Mouse (Mus musculus) C2C12 (cell line): Measurements from ENCODE around the gene Nmnat3. TPM values are rescaled to one million over a fixed set of nuclear protein-coding genes. Genes with fewer than 3 reads are reported as not detected.
"Not testable (repeated sequence)": the region's sequence is repeated elsewhere in the genome, so short reads cannot be mapped to it uniquely, and the experiment has no call there.

Experiments
- H3K27me3 ChIP-seq: one replicate; pipeline ENCODE4 v1.6.1; 2011; ENCODE audit not compliant: control insufficient read depth, insufficient read depth, insufficient read length
- H3K36me3 ChIP-seq: one replicate; pipeline ENCODE4 v1.6.1; 2011; ENCODE audit not compliant: control insufficient read depth, insufficient read depth
- H3K4me3 ChIP-seq: one replicate; pipeline ENCODE4 v1.5.1; 2011; ENCODE audit warnings: mild to moderate bottlenecking, control low read depth; ENCODE audit not compliant: poor library complexity, insufficient read depth, severe bottlenecking
- H3K79me2 ChIP-seq: one replicate; pipeline ENCODE4 v1.6.1; 2011; ENCODE audit not compliant: control insufficient read depth, insufficient read depth
- H3K79me3 ChIP-seq: one replicate; pipeline ENCODE4 v1.6.1; 2011; ENCODE audit warnings: low read depth, control low read depth
- H3ac ChIP-seq: one replicate; pipeline ENCODE3; 2011; ENCODE audit warnings: low read depth; ENCODE audit not compliant: control insufficient read depth, insufficient read length
- CEBPB ChIP-seq: IDR thresholded peaks from one replicate; pipeline ENCODE4 v1.6.1; 2011; ENCODE audit warnings: low read depth, mild to moderate bottlenecking, control low read depth, moderate library complexity
- CTCF ChIP-seq: IDR thresholded peaks from one replicate; pipeline ENCODE4 v1.5.1; 2011; ENCODE audit not compliant: control insufficient read depth, insufficient read depth, insufficient read length
- FOSL1 ChIP-seq: IDR thresholded peaks from one replicate; pipeline ENCODE4 v1.8.0; 2011; ENCODE audit warnings: mild to moderate bottlenecking, low read length; ENCODE audit not compliant: poor library complexity, insufficient read depth, severe bottlenecking
- MAX ChIP-seq: IDR thresholded peaks from one replicate; pipeline ENCODE4 v1.6.1; 2011; ENCODE audit warnings: mild to moderate bottlenecking, control low read depth
- MYOD1 ChIP-seq: IDR thresholded peaks from one replicate; pipeline ENCODE4 v1.6.1; 2011; ENCODE audit warnings: low read depth; ENCODE audit not compliant: control insufficient read depth, insufficient read length
- MYOG ChIP-seq: IDR thresholded peaks from one replicate; pipeline ENCODE4 v1.6.1; 2011; ENCODE audit not compliant: control insufficient read depth, insufficient read length; ENCODE audit errors: extremely low read depth
- USF1 ChIP-seq: IDR thresholded peaks from one replicate; pipeline ENCODE4 v1.6.1; 2011; ENCODE audit warnings: low read depth, mild to moderate bottlenecking, control low read depth, moderate library complexity
- long read RNA-seq, 2 experiments: library from polyadenylated mRNA; unstranded; transcript quantifications; one replicate each; pipeline ENCODE4 v2.0.0; 2019 to 2020
- polyA plus RNA-seq: library from polyadenylated mRNA; unstranded; fragments of >200 nt; fragmentation: generic; extraction: Trizol; gene quantifications from one replicate; pipeline ENCODE4 v1.2.1, GENCODE M21; 2012; ENCODE audit warnings: missing spikeins

The Nmnat3 gene
- polyA plus RNA-seq: 0.34 TPM
- long read RNA-seq, experiment 1: 0 reads
- long read RNA-seq, experiment 2, partial matches to known transcripts: 0 of 2 reads
- long read RNA-seq, experiment 2, other reads (novel, unspliced or antisense): 2 of 2 reads

DNA sequence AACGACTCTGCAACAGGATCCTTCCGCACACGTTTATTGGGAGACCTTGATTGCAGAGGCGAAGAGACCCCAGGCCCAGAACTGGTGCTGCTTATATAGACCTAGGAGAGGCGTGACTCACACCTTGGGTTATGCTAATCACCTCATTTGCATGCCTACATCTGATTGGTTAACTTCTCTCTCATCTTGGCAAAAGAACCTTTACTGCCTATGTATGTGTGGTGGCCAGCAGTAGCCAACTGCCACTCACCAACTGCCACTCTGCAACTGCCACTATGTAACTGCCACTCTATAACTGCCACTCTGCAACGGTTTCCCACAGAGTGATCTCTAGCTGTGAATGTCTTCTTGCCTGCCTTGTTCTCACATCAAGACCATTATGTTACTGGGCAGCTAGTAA, at the start of gene Nmnat3:
Gene Nmnat3 (plus strand): TSS at position 301 of the 400 bp plus-strand sequence.
- H3ac ChIP-seq, H3K36me3 ChIP-seq: not testable (repeated sequence)

DNA sequence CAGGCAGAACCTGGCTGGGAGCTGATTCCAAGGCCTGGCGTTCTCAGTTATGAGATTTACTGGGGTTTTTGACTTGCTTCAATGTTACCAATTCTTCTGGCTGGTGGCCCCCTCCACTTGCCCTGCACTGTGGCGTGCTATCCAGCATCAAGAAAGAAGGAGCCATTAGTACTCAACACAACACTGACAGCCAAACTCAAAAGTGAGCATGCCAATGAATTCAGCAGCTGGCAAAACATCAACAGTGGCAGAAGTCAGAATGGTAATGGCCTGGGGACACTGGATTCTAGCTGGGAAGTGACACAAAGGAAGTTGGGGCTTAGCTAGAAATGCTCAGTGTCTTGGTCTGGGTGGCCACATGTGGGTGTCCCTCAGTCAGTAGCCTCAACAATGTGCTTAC, 43.8 kb upstream of the Nmnat3 start:
- H3ac ChIP-seq: no peak overlapping the region
- no peak overlapping the region for H3K4me3 ChIP-seq
- no peaks in the 10 kb centered on the region for H3K79me2 ChIP-seq
- TF ChIP-seq CEBPB (no peak), MYOD1 (no peak), USF1 (no peak), MYOG (no peak), CTCF (no peak), MAX (no peak)
- H3K36me3 ChIP-seq: no peaks in the 10 kb centered on the region
- H3K79me3 ChIP-seq: no peaks in the 10 kb centered on the region
- no peaks in the 10 kb centered on the region for H3K27me3 ChIP-seq

More for the DNA sequence above, at the start of gene Nmnat3:
- H3K4me3 ChIP-seq, H3K79me2 ChIP-seq, H3K79me3 ChIP-seq, H3K27me3 ChIP-seq: not testable (repeated sequence)

DNA sequence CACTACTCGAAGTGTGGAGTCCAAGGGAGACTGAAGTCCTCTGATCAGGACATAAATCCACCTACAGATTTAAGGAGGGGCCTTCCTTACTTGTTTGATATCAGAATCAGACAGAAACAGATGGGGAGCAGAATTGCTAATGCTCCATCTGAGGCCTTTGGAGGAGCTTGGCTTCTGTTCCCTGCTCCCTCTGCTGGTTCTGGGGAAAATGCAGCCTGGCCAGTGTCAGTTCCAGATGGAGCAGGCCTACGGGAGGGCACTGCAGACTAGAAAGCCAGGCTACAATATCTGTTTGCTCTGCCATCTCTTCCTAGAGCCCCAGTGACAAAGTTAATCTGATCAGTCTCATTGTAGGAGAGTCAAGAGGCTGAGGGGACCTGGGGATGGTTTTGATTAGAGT, 43.0 kb upstream of the Nmnat3 start:
- H3K79me2 ChIP-seq: no peaks in the 10 kb centered on the region
- no peak for TF ChIP-seq CEBPB
- TF ChIP-seq MAX: no peak
- no peak for TF ChIP-seq MYOG
- TF ChIP-seq USF1: no peak
- TF ChIP-seq MYOD1: no peak
- TF ChIP-seq CTCF: no peak
- no peak for TF ChIP-seq FOSL1
- H3K36me3 ChIP-seq: no peaks in the 10 kb centered on the region
- no peak overlapping the region for H3ac ChIP-seq
- no peaks in the 10 kb centered on the region for H3K27me3 ChIP-seq
- H3K79me3 ChIP-seq: no peaks in the 10 kb centered on the region
- no peak overlapping the region for H3K4me3 ChIP-seq

DNA sequence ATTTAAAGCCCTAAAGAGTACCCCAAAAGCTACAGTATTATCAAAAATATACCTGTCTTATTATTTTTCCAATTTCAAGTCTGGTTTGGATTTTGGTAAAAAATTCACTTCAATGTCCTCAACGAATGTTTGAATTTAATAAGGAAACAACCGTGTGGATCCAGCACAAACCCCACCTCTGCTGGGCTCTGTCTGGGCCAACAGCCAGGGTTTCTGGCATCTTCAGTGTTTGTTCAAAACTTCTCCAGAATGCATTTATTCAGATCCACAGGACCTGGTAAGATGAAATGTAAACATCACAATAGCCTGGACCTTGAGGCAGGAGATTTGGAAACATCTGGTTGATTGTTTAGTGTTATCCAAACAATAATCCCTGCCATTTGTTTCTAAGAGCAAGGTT, 42.0 kb upstream of the Nmnat3 start:
- no peak for TF ChIP-seq MAX
- TF ChIP-seq FOSL1: no peak
- no peak for TF ChIP-seq MYOD1
- TF ChIP-seq MYOG: no peak
- TF ChIP-seq USF1: no peak
- TF ChIP-seq CTCF: no peak
- Histone ChIP-seq H3K4me3 (no peak overlapping the region), H3K36me3 (no peaks in the 10 kb centered on the region), H3K79me2 (no peaks in the 10 kb centered on the region), H3K79me3 (no peaks in the 10 kb centered on the region), H3K27me3 (no peaks in the 10 kb centered on the region), H3ac (no peak overlapping the region)

DNA sequence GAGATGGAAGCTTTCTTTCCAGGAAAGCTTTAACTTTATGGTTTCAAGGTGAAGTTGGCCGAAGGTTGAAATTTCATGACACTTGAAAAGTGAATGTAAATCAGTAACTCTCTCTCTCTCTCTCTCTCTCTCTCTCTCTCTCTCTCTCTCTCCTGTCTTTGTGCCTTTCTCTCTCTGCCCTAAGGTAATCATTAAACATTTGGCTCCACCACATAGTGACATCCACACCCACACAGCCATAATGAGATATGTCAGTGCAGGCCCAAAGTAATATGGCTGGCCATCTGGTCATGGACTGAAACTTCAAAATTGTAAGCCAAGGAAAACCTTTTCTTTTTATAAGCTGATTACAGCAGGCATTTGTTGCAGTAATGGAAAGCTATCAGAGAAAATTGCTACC, 40.9 kb upstream of the Nmnat3 start:
- H3K79me2 ChIP-seq: no peaks in the 10 kb centered on the region
- no peak overlapping the region for H3K4me3 ChIP-seq
- no peak overlapping the region for H3ac ChIP-seq
- TF ChIP-seq MAX: no peak
- no peak for TF ChIP-seq CTCF
- TF ChIP-seq FOSL1: no peak
- no peak for TF ChIP-seq USF1
- TF ChIP-seq MYOD1: no peak
- TF ChIP-seq MYOG: no peak
- no peak for TF ChIP-seq CEBPB
- no peaks in the 10 kb centered on the region for H3K36me3 ChIP-seq
- H3K27me3 ChIP-seq: no peaks in the 10 kb centered on the region
- no peaks in the 10 kb centered on the region for H3K79me3 ChIP-seq

DNA sequence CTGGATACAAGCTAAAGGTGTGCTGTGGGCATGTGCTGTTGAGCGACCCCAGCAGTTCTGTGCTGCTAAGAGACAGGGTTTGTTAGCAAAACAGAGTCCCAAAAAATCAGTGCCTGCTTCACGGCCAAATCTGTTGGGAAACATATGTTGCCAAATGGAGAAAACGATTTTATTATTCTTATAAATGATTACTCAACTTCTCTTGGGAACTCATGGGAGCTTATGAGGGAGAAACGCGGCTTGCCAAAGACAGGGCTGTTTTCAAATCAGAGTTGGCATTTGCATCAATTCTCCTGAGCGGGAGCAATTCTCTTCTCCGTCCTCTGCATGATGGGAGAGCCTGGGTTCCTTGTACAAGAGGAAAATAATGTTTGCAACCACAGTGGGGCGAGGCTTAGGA, 27.0 kb upstream of the Nmnat3 start:
- H3K4me3 ChIP-seq: no peak overlapping the region
- H3K27me3 ChIP-seq: no peaks in the 10 kb centered on the region
- no peaks in the 10 kb centered on the region for H3K79me3 ChIP-seq
- TF ChIP-seq MYOG (no peak), CTCF (no peak), USF1 (no peak), MAX (no peak)
- no peak overlapping the region for H3ac ChIP-seq
- H3K79me2 ChIP-seq: no peaks in the 10 kb centered on the region
- H3K36me3 ChIP-seq: no peaks in the 10 kb centered on the region
